Mouse (Mus musculus) liver, embryonic 16.5 days (tissue): ENCODE results near the gene Nfxl1. TPM values are rescaled to one million over a fixed set of nuclear protein-coding genes. Genes with fewer than 3 reads are reported as not detected.
"Not testable (repeated sequence)": the region's sequence is repeated elsewhere in the genome, so short reads cannot be mapped to it uniquely, and the experiment has no call there.

Experiments
- ATAC-seq: fragments of 200-750 bp; cut with Nextera tagmentation; 2 replicates; pipeline ENCODE4 v1.8.0; 2017; ENCODE audit warnings: low read depth, mild to moderate bottlenecking, moderate number of reproducible peaks, moderate library complexity
- H3K27ac ChIP-seq: fragments of 300-500 bp; sonication (generic); 2 replicates; pipeline ENCODE4 v1.5.1; 2014; ENCODE audit warnings: mild to moderate bottlenecking, low read length
- H3K27me3 ChIP-seq: fragments of 300-500 bp; sonication (generic); 2 replicates; pipeline ENCODE4 v1.6.1; 2014; ENCODE audit warnings: low read depth, low read length, mixed read lengths; ENCODE audit not compliant: control insufficient read depth, insufficient read depth
- H3K36me3 ChIP-seq: fragments of 300-500 bp; sonication (generic); 2 replicates; pipeline ENCODE4 v1.6.1; 2014; ENCODE audit warnings: mild to moderate bottlenecking; ENCODE audit not compliant: control insufficient read depth, insufficient read depth
- H3K4me1 ChIP-seq: fragments of 300-500 bp; sonication (generic); 2 replicates; pipeline ENCODE4 v1.6.1; 2014; ENCODE audit warnings: low read depth, low read length, mixed read lengths; ENCODE audit not compliant: control insufficient read depth
- H3K4me2 ChIP-seq: fragments of 300-500 bp; sonication (generic); 2 replicates; pipeline ENCODE4 v1.6.1; 2014; ENCODE audit warnings: low read depth, low read length, mixed read lengths
- H3K4me3 ChIP-seq: fragments of 300-500 bp; sonication (generic); 2 replicates; pipeline ENCODE4 v1.5.1; 2014; ENCODE audit warnings: low read depth, mild to moderate bottlenecking, low read length
- H3K9ac ChIP-seq: fragments of 300-500 bp; sonication (generic); 2 replicates; pipeline ENCODE4 v1.6.1; 2014; ENCODE audit warnings: low read depth, low read length
- H3K9me3 ChIP-seq: fragments of 300-500 bp; sonication (generic); replicated peaks from 2 replicates; pipeline ENCODE4 v1.6.1; 2016; ENCODE audit warnings: low read length; ENCODE audit not compliant: control insufficient read depth
- WGBS: fragments of 180-500 bp; shearing (Covaris S2); extraction: QIAGEN DNeasy Blood & Tissue Kit; methylation state at CpG from one replicate; pipeline ENCODE4 v1.1.7; 2014; ENCODE audit not compliant: insufficient replicate concordance; 5-methylcytosine and 5-hydroxymethylcytosine counted together
- polyA plus RNA-seq: library from polyadenylated mRNA; unstranded; fragments of >200 nt; fragmentation: Nextera tagmentation; extraction: Ambion mirVana; gene quantifications from 2 replicates; pipeline ENCODE4 v1.2.1, GENCODE M21; 2015

Nfxl1 gene
- polyA plus RNA-seq, 1 experiment from 2014 or later, result 5.9 TPM

DNA sequence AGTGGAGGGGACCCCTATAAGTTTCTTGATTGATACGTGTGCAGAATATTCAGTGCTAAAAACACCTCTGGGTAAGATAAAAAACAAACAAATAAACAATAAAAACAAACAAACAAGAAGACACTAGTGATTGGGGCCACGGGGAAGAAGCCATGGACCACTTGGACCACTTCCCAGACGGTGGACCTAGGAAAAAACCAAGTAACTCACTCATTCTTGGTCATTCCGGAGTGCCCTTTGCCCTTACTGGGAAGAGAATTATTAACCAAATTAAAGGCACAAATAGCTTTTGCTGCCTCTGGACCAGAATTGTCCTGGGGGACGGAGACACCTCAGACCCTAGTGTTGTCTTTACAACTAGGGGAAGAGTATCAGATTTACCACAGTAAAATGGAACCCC, 6.1 kb upstream of the Nfxl1 start:
- ATAC-seq, result no peak
- Histone ChIP-seq H3K4me2 (no peak overlapping the region), H3K4me1 (no peaks in the 10 kb centered on the region), H3K9me3 (no peaks in the 10 kb centered on the region), H3K4me3 (no peak overlapping the region), H3K9ac (no peak overlapping the region), H3K36me3 (no peaks in the 10 kb centered on the region), H3K27me3 (no peaks in the 10 kb centered on the region), H3K27ac (no peak overlapping the region)
- 70% methylated on average over 5 of the region's 5 CpGs for WGBS

DNA sequence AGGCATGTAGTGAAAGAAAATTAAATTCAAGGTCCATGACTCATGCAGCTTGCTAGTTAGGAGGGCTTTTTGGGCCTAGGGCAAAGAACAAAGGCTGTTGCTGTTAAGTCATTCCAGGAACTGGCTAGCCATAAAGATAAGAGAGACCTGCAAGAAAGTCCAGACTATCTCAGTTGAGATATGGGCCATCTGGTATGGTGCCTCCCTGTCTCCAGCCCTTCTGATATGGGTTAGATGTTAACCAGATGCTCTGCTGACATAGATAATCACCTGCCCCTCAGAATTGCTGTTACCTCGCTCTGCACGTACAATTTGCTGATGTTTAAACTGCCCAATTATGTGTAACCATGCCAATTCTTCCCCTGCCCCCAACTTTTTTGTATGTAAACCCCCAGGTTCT, 3.7 kb upstream of the Nfxl1 start:
- not testable (repeated sequence) for H3K9ac ChIP-seq
- WGBS, result 48% methylated on average over 2 of the region's 2 CpGs

DNA sequence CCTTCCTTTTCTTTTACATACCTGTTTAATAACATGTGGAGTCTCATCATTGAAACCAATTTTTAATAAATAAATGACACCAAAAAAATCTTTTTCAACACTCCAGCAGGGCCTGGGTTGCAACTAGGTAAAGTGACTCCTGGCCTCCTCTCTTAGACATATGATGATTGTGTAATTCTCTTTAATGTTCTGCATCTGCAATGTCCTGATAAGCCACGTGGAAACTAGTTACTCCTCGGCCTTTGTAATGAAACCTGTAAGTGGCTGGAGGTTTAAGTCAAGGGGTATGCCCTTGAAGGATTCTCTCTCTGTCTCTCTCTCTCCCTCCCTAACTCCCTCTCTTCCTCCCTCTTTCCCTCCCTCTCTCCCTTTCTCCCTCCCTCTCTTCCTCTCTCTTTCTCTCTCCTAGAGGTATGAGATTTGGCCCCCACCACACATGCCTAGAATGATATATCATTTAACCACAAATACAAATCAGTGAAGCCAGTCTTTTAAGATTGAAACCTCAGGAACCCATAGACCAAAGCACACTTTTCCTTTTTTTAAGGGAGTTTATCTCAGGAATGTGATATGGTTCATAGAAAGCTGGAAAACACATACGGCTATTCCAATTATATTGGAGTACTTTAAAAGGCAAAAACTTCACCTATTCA, 1.6 kb upstream of the Nfxl1 start:
- peaks cover 9% of the 10 kb centered on the region for H3K4me1 ChIP-seq
- no peak for ATAC-seq
- 23% methylated on average over 3 of the region's 3 CpGs for WGBS
- H3K4me3 ChIP-seq, result no peak overlapping the region
- peaks cover 1% of the 10 kb centered on the region; the same call in 1 of the 2 replicates for H3K36me3 ChIP-seq
- H3K9me3 ChIP-seq, result no peaks in the 10 kb centered on the region
- no peaks in the 10 kb centered on the region for H3K27me3 ChIP-seq
- H3K4me2 ChIP-seq, result no peak overlapping the region
- H3K9ac ChIP-seq, result no peak overlapping the region
- no peak overlapping the region for H3K27ac ChIP-seq

More for the DNA sequence above, 3.7 kb upstream of the Nfxl1 start:
- not testable (repeated sequence) for H3K4me2 ChIP-seq, H3K36me3 ChIP-seq, ATAC-seq, H3K27me3 ChIP-seq, H3K27ac ChIP-seq, H3K4me3 ChIP-seq, H3K9me3 ChIP-seq, H3K4me1 ChIP-seq

DNA sequence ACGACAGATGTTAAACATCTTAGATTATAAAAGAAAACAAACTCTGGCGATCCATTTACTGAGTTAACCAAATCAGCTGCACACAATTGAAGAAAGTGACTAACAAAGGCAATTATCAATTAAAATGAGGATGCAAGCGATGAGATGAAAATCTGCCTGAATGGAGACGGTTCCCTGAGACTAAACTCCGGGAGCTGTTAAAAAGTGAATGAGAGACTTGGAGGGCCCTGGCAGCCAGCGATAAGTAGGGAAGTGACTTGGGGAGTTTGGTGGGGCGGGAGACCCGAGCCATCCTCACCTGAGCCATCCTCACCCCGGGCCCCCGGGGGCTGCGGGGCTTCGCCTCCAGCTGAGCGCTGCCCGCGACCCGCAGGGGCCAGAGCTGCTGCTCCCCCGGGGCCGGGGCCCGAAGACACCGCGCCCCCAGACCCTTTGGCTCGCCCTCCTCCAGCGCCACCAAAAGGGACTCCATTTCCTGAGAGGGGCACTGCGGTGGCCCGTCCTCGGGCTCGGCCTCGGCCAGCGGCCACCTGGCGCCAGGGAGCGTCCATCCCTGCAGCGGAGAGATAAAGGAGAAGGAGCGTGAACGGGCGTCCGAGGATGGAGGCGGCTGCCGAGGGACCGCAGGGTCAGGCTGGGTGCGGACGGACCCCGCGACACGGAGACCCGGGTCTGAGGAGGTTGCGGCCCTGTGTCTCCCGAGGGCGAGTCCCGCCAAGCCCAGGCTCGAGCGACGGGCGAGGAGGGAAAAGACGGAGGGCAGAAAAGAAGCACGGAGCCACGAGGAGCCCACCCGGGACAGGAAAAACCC, 563 bp downstream of the Nfxl1 start:
- WGBS, result under 1% methylated on average over 56 of the region's 57 CpGs
- Histone ChIP-seq H3K9me3 (no peaks in the 10 kb centered on the region), H3K27ac (peak overlapping the region; percentile 49), H3K9ac (peak overlapping the region; percentile 84), H3K36me3 (peaks cover 5% of the 10 kb centered on the region; the same call in 1 of the 2 replicates), H3K4me3 (peak overlapping the region; percentile 87), H3K4me1 (peaks cover 9% of the 10 kb centered on the region), H3K4me2 (peak overlapping the region; percentile 91), H3K27me3 (no peaks in the 10 kb centered on the region)
- ATAC-seq, result peak; percentile 76

DNA sequence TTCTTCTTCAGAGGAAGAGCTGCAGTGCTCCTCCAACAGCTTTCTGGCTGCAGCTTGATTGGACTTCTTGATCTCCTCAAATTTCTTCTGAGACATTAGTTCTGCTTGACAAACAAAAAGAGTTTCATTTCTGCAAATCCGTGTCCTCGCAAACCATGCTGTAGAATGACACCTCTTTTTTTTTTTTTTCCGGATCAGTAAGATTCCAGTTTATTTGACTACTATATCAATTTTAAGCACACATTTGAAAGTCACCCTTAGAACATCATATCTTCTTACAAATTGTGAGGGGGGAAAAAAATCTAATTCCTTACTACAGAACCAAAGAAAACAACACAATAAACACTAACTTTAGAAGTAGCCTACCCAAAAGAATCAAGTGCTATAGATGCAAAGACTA, 3.2 kb downstream of the Nfxl1 start:
- H3K9me3 ChIP-seq, result no peaks in the 10 kb centered on the region
- H3K4me3 ChIP-seq, result no peak overlapping the region
- H3K9ac ChIP-seq, result no peak overlapping the region
- H3K27me3 ChIP-seq, result no peaks in the 10 kb centered on the region
- H3K27ac ChIP-seq, result no peak overlapping the region
- WGBS, result 79% methylated on average over 3 of the region's 3 CpGs
- peaks cover 5% of the 10 kb centered on the region; the same call in 1 of the 2 replicates for H3K36me3 ChIP-seq
- H3K4me1 ChIP-seq, result peaks cover 9% of the 10 kb centered on the region
- H3K4me2 ChIP-seq, result no peak overlapping the region
- ATAC-seq, result no peak

DNA sequence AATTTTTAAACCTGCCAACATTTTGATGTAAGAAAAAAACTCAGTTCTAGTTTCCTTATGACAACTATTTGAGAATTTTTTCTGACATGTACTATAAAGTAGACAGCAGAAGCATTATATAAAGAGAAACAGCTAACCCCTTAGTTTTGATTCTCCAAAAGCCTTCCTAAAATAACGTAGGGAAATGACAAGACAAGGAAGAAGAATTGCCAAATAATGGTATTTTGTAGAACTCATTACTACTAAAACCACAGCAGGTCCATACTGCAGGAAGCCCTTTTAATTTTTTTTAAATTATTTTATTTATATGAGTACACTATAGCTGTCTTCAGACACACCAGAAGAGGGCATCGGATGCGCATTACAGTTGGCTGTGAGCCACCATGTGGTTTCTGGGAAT, 8.3 kb downstream of the Nfxl1 start:
- 83% methylated on average over 3 of the region's 3 CpGs for WGBS
- Histone ChIP-seq H3K27me3 (no peaks in the 10 kb centered on the region), H3K9ac (no peak overlapping the region), H3K36me3 (peaks cover 5% of the 10 kb centered on the region; the same call in 1 of the 2 replicates), H3K9me3 (no peaks in the 10 kb centered on the region), H3K27ac (no peak overlapping the region), H3K4me3 (no peak overlapping the region), H3K4me1 (no peaks in the 10 kb centered on the region), H3K4me2 (no peak overlapping the region)
- no peak for ATAC-seq

DNA sequence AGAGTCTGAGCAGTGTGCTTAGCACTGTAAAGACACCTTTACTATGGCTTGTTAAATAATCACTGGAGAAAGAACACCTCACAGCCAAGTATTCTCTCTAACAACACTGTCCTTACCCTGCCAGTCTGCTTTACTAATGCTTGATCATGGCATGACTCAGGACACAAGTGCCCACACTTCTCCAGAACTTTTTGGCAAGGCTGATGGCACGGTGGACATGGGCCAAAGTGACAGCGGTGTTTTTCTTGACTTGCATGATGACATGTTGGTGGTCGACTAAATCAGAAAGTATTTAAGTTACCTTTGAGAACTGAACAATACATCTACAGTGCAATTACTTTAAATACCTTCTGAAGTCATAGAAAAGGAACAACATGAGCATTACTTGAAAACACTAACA, 30.6 kb downstream of the Nfxl1 start:
- Histone ChIP-seq H3K9ac (no peak overlapping the region), H3K9me3 (no peaks in the 10 kb centered on the region), H3K4me3 (no peak overlapping the region), H3K4me1 (no peaks in the 10 kb centered on the region), H3K4me2 (no peak overlapping the region), H3K27ac (no peak overlapping the region), H3K36me3 (peaks cover 12% of the 10 kb centered on the region), H3K27me3 (no peaks in the 10 kb centered on the region)
- 79% methylated on average over 3 of the region's 3 CpGs for WGBS
- ATAC-seq, result no peak

DNA sequence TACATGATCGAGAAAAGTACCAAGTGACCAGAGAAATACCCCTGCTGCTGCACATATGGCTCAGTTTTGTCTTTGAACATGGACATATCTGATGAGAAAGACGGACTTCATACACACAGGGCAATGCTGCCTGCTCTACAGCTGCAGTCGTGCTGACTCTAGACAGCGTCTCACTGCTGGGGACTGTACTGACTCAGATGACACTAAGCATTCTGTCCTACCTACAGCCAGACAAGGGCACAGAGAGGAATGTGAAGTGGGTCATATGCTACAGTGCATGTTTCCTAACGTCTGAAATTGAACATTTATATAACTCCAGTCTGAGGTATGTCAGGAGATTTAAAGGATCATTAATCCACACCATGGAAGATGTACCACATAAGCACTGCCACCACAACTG, 45.7 kb downstream of the Nfxl1 start:
- no peaks in the 10 kb centered on the region for H3K4me1 ChIP-seq
- ATAC-seq, result no peak
- no peak overlapping the region for H3K4me2 ChIP-seq
- H3K27me3 ChIP-seq, result no peaks in the 10 kb centered on the region
- no peak overlapping the region for H3K27ac ChIP-seq
- H3K4me3 ChIP-seq, result no peak overlapping the region
- H3K9ac ChIP-seq, result no peak overlapping the region
- H3K36me3 ChIP-seq, result peaks cover 3% of the 10 kb centered on the region
- WGBS, result 68% methylated on average over 5 of the region's 5 CpGs
- H3K9me3 ChIP-seq, result no peaks in the 10 kb centered on the region

DNA sequence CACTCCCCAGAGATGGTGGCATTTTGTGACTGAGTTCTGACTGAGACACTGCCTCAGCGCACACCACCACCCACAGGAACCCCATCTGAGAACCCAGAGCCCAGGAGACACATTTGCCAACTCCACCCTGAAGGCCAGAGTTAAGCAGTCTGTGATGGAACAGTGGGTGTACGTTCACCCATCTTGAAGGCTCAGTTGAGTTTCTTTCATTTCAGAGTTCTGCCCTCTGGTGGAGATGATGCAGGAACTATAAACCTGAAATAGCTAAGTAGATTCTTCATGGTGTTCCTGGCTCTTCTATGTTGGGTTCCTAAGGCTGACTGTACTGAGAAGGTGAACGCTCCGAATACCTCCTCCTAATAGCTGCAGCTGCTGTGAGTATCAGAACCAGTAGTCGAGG, 53.7 kb downstream of the Nfxl1 start:
- Histone ChIP-seq H3K27ac (no peak overlapping the region), H3K36me3 (no peaks in the 10 kb centered on the region), H3K4me2 (no peak overlapping the region), H3K27me3 (peaks cover 26% of the 10 kb centered on the region), H3K4me1 (no peaks in the 10 kb centered on the region), H3K9me3 (no peaks in the 10 kb centered on the region), H3K4me3 (no peak overlapping the region), H3K9ac (no peak overlapping the region)
- WGBS, result 57% methylated on average over 5 of the region's 5 CpGs
- no peak for ATAC-seq
